Mouse (Mus musculus) kidney, adult 2 months (tissue): ENCODE results near the gene Zfr2. TPM values are rescaled to one million over a fixed set of nuclear protein-coding genes. Genes with fewer than 3 reads are reported as not detected.

Source experiments
- DNase-seq: peaks from one replicate; pipeline ENCODE4 v3.0.0; 2021
- H3K27ac ChIP-seq: fragments of 200-500 bp; 2 replicates; pipeline ENCODE4 v1.5.1; 2012; ENCODE audit warnings: low read depth, low read length, control low read depth, inconsistent platforms; ENCODE audit not compliant: insufficient read depth
- H3K27me3 ChIP-seq: fragments of 200-500 bp; replicated peaks from 2 replicates; pipeline ENCODE4 v1.6.1; 2012; ENCODE audit warnings: mild to moderate bottlenecking, moderate library complexity, low read length, inconsistent platforms; ENCODE audit not compliant: control insufficient read depth, insufficient read depth
- H3K36me3 ChIP-seq: fragments of 200-500 bp; 2 replicates; pipeline ENCODE4 v1.6.1; 2012; ENCODE audit warnings: mild to moderate bottlenecking, moderate library complexity, low read length, inconsistent platforms; ENCODE audit not compliant: control insufficient read depth, insufficient read depth
- H3K4me1 ChIP-seq: fragments of 200-500 bp; 2 replicates; pipeline ENCODE4 v1.6.1; 2011; ENCODE audit warnings: low read length; ENCODE audit not compliant: control insufficient read depth, insufficient read depth
- H3K4me3 ChIP-seq: fragments of 200-500 bp; 2 replicates; pipeline ENCODE4 v1.5.1; 2011; ENCODE audit warnings: mild to moderate bottlenecking, low read depth, low read length, control low read depth; ENCODE audit not compliant: insufficient read depth
- CTCF ChIP-seq: fragments of 200-500 bp; conservative IDR thresholded peaks from 2 replicates; pipeline ENCODE4 v1.5.1; 2011; ENCODE audit warnings: low read depth, mild to moderate bottlenecking, control low read depth, low read length, moderate library complexity, mixed read lengths; ENCODE audit not compliant: insufficient read depth, insufficient read length
- POLR2A ChIP-seq: fragments of 200-500 bp; IDR thresholded peaks from one replicate; pipeline ENCODE4 v1.6.1; 2011; ENCODE audit warnings: low read depth, low read length, control low read depth
- WGBS: fragments of 180-500 bp; shearing (Covaris S2); methylation state at CpG from one replicate; pipeline ENCODE4 v1.1.7; 2018; 5-methylcytosine and 5-hydroxymethylcytosine counted together
- polyA plus RNA-seq: library from polyadenylated mRNA; depleted of rRNA; stranded (reverse); fragments of >200 nt; gene quantifications from 2 replicates; pipeline ENCODE4 v1.2.3, GENCODE M21; 2012

The Zfr2 gene
- polyA plus RNA-seq, 1 experiment = 4.6 TPM

DNA sequence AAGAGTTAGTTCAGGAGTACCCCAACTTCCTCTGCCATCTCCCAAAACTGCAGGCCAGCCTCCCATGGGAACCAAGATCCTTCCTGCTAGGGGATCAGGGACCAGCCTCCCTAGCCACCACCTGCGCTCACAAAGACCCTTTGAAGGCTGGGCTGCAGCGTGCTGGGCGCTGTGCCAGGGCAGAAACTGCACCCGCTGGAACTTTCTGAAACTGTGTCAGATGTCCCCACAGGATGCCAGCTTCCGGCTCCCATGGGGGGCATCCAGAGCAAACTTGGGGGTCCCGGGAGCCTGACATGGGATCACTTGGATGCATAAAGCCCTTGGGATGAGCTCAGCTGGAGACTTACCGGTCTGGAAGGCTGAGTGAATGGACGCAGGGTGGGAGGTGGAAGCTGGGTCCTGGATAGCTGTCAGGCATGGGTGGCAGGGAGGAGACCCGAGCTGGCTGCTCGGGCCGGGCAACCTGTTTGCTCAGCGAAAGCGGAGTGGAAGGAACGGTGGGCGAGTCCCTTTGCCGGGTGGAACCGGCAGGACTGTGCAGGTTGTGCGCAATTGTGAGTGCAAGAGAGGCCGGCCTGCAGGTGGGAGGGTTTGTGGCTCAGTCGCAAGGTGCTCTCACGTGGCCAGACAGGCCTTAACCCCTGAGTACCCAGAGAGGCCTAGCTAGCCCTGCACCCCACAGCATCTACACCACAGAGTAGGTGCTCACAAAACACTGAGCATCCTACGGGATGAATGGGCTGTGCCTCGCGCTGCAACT lies 57.9 kb downstream of the Zfr2 start:
- TF ChIP-seq POLR2A (no peak), CTCF (no peak)
- 28% methylated on average over 24 of the region's 24 CpGs for WGBS
- Histone ChIP-seq H3K27me3 (no peaks in the 10 kb centered on the region), H3K4me3 (peak overlapping the region; percentile 36; the same call in 1 of the 2 replicates), H3K36me3 (no peaks in the 10 kb centered on the region), H3K27ac (peak overlapping the region; percentile 20; the same call in 1 of the 2 replicates), H3K4me1 (peaks cover 31% of the 10 kb centered on the region)
- DNase-seq = peak; percentile 63

DNA sequence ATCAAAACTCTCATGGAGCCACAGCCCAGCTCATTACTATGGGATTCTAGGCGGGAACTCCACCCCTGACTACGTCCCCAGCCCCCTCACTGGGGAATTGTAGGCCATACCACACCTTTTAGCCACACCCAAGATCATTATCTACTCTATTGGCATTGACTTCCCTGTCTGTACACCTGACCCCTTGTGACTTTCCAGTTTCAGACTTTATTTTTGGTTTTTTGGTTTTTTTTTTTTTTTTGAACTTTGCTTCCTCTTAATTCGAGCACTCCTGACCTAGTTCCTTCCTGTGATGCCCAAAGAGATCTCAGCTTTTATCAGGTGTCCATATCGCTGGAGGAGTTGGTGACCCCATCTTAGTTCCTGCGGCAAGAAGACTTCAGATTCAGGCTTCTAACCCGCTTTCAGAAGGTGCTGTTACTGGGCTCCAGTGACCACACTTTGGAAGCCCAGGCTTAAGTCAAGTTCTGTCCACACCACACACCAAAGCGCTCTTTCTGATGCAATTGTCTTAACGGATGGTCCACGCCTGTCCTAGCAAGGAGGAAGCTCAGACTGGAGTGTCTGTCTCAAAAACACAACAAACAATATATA lies 58.7 kb downstream of the Zfr2 start, which contains the start of gene Tjp3:
TSS of gene Tjp3 (minus strand) at position 71 of the 594 bp plus-strand sequence.
- Histone ChIP-seq H3K36me3 (no peaks in the 10 kb centered on the region), H3K27ac (peak within 1 kb of the TSS; percentile 20; the same call in 1 of the 2 replicates), H3K4me3 (peak within 1 kb of the TSS; percentile 36; the same call in 1 of the 2 replicates), H3K27me3 (no peaks in the 10 kb centered on the region), H3K4me1 (peaks cover 34% of the 10 kb centered on the region)
- DNase-seq = no peak
- WGBS = 57% methylated on average over 9 of the region's 9 CpGs
- TF ChIP-seq POLR2A (no peak), CTCF (no peak)

DNA sequence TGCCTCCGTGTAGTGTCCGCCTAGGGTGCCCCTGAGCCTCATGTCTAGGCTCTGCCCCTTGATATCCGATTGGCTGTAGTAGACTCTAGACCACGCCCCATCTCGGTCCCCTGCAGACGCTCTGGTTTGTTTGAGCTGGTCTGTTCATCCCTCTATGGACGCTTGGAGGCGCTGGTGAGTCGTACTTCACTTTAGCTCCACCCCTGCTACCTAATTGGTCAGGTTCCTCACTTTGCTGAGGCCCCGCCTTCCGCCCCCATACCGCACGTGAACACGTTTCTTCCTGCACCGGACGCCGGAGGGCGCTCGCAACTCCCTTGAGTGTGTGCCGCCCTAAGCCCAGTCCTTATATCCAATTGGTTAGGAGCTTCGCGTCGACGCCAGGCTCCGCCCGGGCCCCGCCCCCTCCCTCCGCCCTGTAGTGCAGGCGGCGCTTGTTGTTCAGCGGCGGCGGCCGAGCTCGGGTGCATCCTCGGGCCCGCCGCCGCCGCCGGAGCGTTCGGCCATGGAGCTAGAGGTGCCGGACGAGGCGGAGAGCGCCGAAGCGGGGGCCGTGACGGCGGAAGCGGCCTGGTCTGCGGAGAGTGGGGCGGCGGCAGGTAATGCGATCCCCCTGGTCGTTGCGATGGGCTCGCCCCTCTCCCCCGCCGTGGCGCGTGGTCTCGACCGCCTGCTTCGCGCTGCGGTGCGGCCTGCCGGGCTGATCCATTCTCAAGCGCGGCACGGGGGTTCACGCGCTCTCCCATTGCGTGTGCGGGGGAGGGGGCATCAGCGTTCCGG lies 59.8 kb downstream of the Zfr2 start, which contains the start of gene Pip5k1c:
TSS of gene Pip5k1c (plus strand) at position 410 of the 780 bp plus-strand sequence.
- Histone ChIP-seq H3K27ac (peak within 1 kb of the TSS; percentile 87), H3K27me3 (no peaks in the 10 kb centered on the region), H3K4me1 (peaks cover 39% of the 10 kb centered on the region), H3K36me3 (no peaks in the 10 kb centered on the region), H3K4me3 (peak within 1 kb of the TSS; percentile 93)
- 1% methylated on average over 79 of the region's 80 CpGs for WGBS
- TF ChIP-seq CTCF (peak; percentile 92; the same call in 1 of the 2 replicates), POLR2A (no peak)
- DNase-seq = peak; percentile 100

DNA sequence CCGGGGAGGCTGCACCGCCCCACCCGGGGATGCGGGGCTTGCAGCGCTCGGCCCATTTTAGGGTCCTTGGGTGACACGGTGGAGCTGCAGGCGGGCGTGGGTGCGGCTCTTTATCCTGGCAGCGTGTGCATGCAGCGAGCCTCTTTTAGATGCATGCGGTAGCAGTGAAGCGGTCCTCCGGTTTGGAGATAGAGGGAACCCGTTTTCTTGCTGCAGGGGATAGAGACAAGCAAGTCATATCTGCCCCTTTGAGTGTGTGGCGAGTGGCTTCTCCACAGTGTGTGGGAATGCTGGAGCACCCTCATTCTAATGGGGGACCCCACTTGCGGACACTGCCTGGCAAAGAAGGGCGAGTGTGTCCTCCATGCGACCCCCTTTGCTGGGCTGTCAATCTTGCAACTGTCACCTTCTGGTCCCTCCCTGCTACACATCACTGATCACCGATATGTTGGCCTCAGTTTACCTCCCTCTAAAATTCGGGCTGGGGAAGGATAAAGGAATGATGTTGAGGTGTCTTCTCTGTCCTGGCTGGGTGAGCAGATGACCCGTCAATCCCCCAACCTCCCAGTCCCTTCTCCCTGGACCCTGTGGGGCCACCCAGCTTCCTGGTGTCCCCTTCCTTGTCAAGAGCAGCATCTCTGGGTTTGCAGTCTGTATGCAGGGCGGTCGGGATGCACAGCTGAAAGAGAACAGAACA lies 60.5 kb downstream of the Zfr2 start:
- TF ChIP-seq POLR2A = no peak
- H3K4me1 ChIP-seq = peaks cover 43% of the 10 kb centered on the region
- H3K27me3 ChIP-seq = no peaks in the 10 kb centered on the region
- DNase-seq = no peak
- 0 out of 2 replicates have a peak overlapping the region, but pooled peaks have one; percentile 87 for H3K27ac ChIP-seq
- no peaks in the 10 kb centered on the region for H3K36me3 ChIP-seq
- 4% methylated on average over 25 of the region's 25 CpGs for WGBS
- peak overlapping the region; percentile 93 for H3K4me3 ChIP-seq

DNA sequence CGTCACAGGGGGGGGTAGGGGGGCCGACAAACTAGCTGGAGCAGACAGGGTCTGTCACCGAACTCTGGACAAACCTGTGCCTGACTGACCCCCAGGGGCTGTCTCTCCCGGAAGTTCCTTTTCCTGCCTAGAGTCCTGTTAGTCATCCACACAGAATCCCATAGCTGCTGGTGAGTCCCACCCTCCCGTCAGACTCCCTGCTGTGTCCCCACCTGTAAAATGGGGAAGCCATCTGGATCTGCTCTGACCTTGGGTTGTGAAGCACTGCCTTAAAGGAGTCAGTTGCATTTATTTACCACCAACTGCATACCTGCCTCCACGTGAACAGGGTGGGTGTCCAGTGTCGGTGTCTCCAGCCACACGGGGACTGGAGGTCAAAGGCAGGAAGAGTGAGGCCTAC lies 61.5 kb downstream of the Zfr2 start:
- no peaks in the 10 kb centered on the region for H3K27me3 ChIP-seq
- DNase-seq = no peak
- 25% methylated on average over 8 of the region's 8 CpGs for WGBS
- no peak for TF ChIP-seq CTCF
- no peak for TF ChIP-seq POLR2A
- peaks cover 52% of the 10 kb centered on the region for H3K4me1 ChIP-seq
- H3K4me3 ChIP-seq = peak overlapping the region; percentile 93; the same call in 1 of the 2 replicates
- H3K27ac ChIP-seq = no peak overlapping the region
- H3K36me3 ChIP-seq = no peaks in the 10 kb centered on the region

DNA sequence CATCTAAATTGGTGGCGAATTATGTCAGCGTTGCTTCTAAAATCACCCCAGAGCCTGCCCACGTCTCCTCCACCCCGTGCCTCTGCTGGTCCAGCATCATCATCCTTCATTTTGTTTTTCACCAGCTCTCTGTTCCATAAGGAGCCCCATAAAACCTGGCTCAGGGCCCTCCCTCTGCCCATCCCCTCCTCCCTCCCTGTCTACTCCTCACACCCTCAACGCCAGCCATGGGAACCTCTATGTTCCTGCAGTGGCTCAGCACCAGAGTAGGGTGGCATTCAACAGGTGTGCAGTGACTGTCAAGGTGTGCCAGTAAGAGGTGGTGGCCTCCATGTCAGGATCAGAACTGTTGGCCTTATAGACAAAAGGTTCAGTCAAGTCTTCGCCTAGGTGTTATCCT lies 62.2 kb downstream of the Zfr2 start:
- 82% methylated on average over 6 of the region's 6 CpGs for WGBS
- TF ChIP-seq CTCF = no peak
- TF ChIP-seq POLR2A = no peak
- DNase-seq = no peak
- Histone ChIP-seq H3K4me3 (no peak overlapping the region), H3K36me3 (no peaks in the 10 kb centered on the region), H3K27me3 (no peaks in the 10 kb centered on the region), H3K4me1 (peaks cover 59% of the 10 kb centered on the region), H3K27ac (no peak overlapping the region)
